Mouse (Mus musculus) frontal cortex, postnatal 10 days (tissue): ENCODE results near the gene Gm21698.
"Not testable (repeated sequence)": the region's sequence is repeated elsewhere in the genome, so short reads cannot be mapped to it uniquely, and the experiment has no call there.

Experiments
- DNase-seq, 2 experiments: peaks; one replicate each; pipeline ENCODE4 v3.0.0; 2022; ENCODE audit warnings: low spot score in 2 of 2, mixed read lengths in 1 of 2

Gene Gm21698

GRCm38 (mm10) chr5:25988550-25988949 is at the start of gene Gm21698:
Gm21698 (minus strand) TSS chr5:25988650.
- not testable (repeated sequence) for DNase-seq

- DNase-seq = not testable (repeated sequence)
Measured at GRCm38 (mm10) chr5:26022816-26023215, 34.4 kb upstream of the Gm21698 start, which contains the start of gene Gm5862. Gm5862 (minus strand) TSS chr5:26022916.

- DNase-seq = not testable (repeated sequence)
Measured at GRCm38 (mm10) chr5:26007697-26008096, 19.2 kb upstream of the Gm21698 start.

GRCm38 (mm10) chr5:26006937-26007695 is 18.7 kb upstream of the Gm21698 start:
- DNase-seq = peak; percentile 8 to 25

- not testable (repeated sequence) for DNase-seq
Measured at GRCm38 (mm10) chr5:26004698-26005097, 16.2 kb upstream of the Gm21698 start, which contains the start of gene Gm1979. Gm1979 (minus strand) TSS chr5:26004798.

- not testable (repeated sequence) for DNase-seq
Measured at GRCm38 (mm10) chr5:25972563-25972962, 15.9 kb downstream of the Gm21698 start, which contains the start of gene Gm21680. Gm21680 (minus strand) TSS chr5:25972663.

GRCm38 (mm10) chr5:25957050-25957449 is 31.4 kb downstream of the Gm21698 start:
- not testable (repeated sequence) for DNase-seq

- not testable (repeated sequence) for DNase-seq
Measured at GRCm38 (mm10) chr5:25956611-25957010, 31.8 kb downstream of the Gm21698 start.

- DNase-seq = not testable (repeated sequence)
Measured at GRCm38 (mm10) chr5:25954317-25954716, 34.1 kb downstream of the Gm21698 start, which contains the start of gene Gm21671. Gm21671 (minus strand) TSS chr5:25954417.

- DNase-seq = not testable (repeated sequence)
Measured at GRCm38 (mm10) chr5:25945391-25945790, 43.1 kb downstream of the Gm21698 start.

GRCm38 (mm10) chr5:25942281-25942680 is 46.2 kb downstream of the Gm21698 start, which contains the start of gene Gm21663:
Gm21663 (minus strand) TSS chr5:25942381.
- not testable (repeated sequence) for DNase-seq
